Mouse (Mus musculus) stomach, embryonic 14.5 days (tissue): Measurements from ENCODE around the gene Vsig10. TPM values are rescaled to one million over a fixed set of nuclear protein-coding genes. Genes with fewer than 3 reads are reported as not detected.

Experiments used
- ATAC-seq: fragments of 200-750 bp; cut with Nextera tagmentation; 2 replicates; pipeline ENCODE4 v1.8.0; 2017; ENCODE audit warnings: low read depth, moderate TSS enrichment; ENCODE audit not compliant: insufficient number of reproducible peaks, insufficient read depth, low FRiP score
- H3K27ac ChIP-seq: fragments of 300-500 bp; sonication (generic); 2 replicates; pipeline ENCODE4 v1.5.1; 2014; ENCODE audit warnings: mild to moderate bottlenecking, low read length, moderate library complexity, mixed read lengths
- H3K27me3 ChIP-seq: fragments of 300-500 bp; sonication (generic); 2 replicates; pipeline ENCODE4 v1.6.1; 2014; ENCODE audit warnings: low read length, control low read depth, mixed read lengths; ENCODE audit not compliant: control insufficient read depth, insufficient read depth
- H3K36me3 ChIP-seq: fragments of 300-500 bp; sonication (generic); 2 replicates; pipeline ENCODE4 v1.6.1; 2014; ENCODE audit warnings: mild to moderate bottlenecking, control low read depth, low read length, moderate library complexity, mixed read lengths; ENCODE audit not compliant: control insufficient read depth, insufficient read depth
- H3K4me1 ChIP-seq: fragments of 300-500 bp; sonication (generic); 2 replicates; pipeline ENCODE4 v1.6.1; 2014; ENCODE audit warnings: low read length, control low read depth, mixed read lengths; ENCODE audit not compliant: control insufficient read depth, insufficient read depth
- H3K4me2 ChIP-seq: fragments of 300-500 bp; sonication (generic); replicated peaks from 2 replicates; pipeline ENCODE4 v1.6.1; 2014; ENCODE audit warnings: low read depth, low read length, control low read depth
- H3K4me3 ChIP-seq: fragments of 300-500 bp; sonication (generic); 2 replicates; pipeline ENCODE4 v1.5.1; 2014; ENCODE audit warnings: low read depth, low read length, control low read depth
- H3K9ac ChIP-seq: fragments of 300-500 bp; sonication (generic); replicated peaks from 2 replicates; pipeline ENCODE4 v1.6.1; 2014; ENCODE audit warnings: low read depth, mild to moderate bottlenecking, control low read depth, low read length, moderate library complexity, mixed read lengths
- H3K9me3 ChIP-seq: fragments of 300-500 bp; sonication (generic); 2 replicates; pipeline ENCODE4 v1.6.1; 2016; ENCODE audit warnings: low read depth, low read length, control low read depth; ENCODE audit not compliant: control insufficient read depth
- WGBS: fragments of 180-500 bp; shearing (Covaris S2); extraction: QIAGEN DNeasy Blood & Tissue Kit; methylation state at CpG from one replicate; pipeline ENCODE4 v1.1.7; 2014; 5-methylcytosine and 5-hydroxymethylcytosine counted together
- polyA plus RNA-seq: library from polyadenylated mRNA; unstranded; fragments of >200 nt; fragmentation: Nextera tagmentation; extraction: Ambion mirVana; gene quantifications from 2 replicates; pipeline ENCODE4 v1.2.1, GENCODE M21; 2014

Gene Vsig10
- polyA plus RNA-seq, 1 experiment from 2014 or later: 14.5 TPM

GRCm38 (mm10) chr5:117307699-117308098 is 11.2 kb upstream of the Vsig10 start:
- H3K27me3 ChIP-seq: no peaks in the 10 kb centered on the region
- H3K9ac ChIP-seq: no peak overlapping the region
- H3K4me3 ChIP-seq: no peak overlapping the region
- no peaks in the 10 kb centered on the region for H3K4me1 ChIP-seq
- H3K36me3 ChIP-seq: no peaks in the 10 kb centered on the region
- no peaks in the 10 kb centered on the region for H3K9me3 ChIP-seq
- no peak overlapping the region for H3K27ac ChIP-seq
- H3K4me2 ChIP-seq: no peak overlapping the region
- ATAC-seq: no peak
- WGBS: 36% methylated on average over 11 of the region's 11 CpGs

GRCm38 (mm10) chr5:117313420-117313819 is 5.5 kb upstream of the Vsig10 start:
- Histone ChIP-seq H3K9me3 (no peaks in the 10 kb centered on the region), H3K9ac (no peak overlapping the region), H3K27me3 (no peaks in the 10 kb centered on the region), H3K4me3 (peak overlapping the region; percentile 8; the same call in 1 of the 2 replicates), H3K36me3 (no peaks in the 10 kb centered on the region), H3K4me1 (peaks cover 18% of the 10 kb centered on the region), H3K27ac (peak overlapping the region; percentile 84; the same call in 1 of the 2 replicates), H3K4me2 (peak overlapping the region; percentile 24)
- ATAC-seq: peak; percentile 35; the same call in 1 of the 2 replicates
- WGBS: 16% methylated on average over 14 of the region's 14 CpGs

- no peak for ATAC-seq
- peaks cover 18% of the 10 kb centered on the region for H3K4me1 ChIP-seq
- peak overlapping the region; percentile 8; the same call in 1 of the 2 replicates for H3K4me3 ChIP-seq
- no peaks in the 10 kb centered on the region for H3K27me3 ChIP-seq
- no peaks in the 10 kb centered on the region for H3K36me3 ChIP-seq
- no peaks in the 10 kb centered on the region for H3K9me3 ChIP-seq
- H3K9ac ChIP-seq: no peak overlapping the region
- peak overlapping the region; percentile 24 for H3K4me2 ChIP-seq
- WGBS: 15% methylated on average over 10 of the region's 10 CpGs
- peak overlapping the region; percentile 84 for H3K27ac ChIP-seq
Measured at GRCm38 (mm10) chr5:117313909-117314308, 5.0 kb upstream of the Vsig10 start.

DNA sequence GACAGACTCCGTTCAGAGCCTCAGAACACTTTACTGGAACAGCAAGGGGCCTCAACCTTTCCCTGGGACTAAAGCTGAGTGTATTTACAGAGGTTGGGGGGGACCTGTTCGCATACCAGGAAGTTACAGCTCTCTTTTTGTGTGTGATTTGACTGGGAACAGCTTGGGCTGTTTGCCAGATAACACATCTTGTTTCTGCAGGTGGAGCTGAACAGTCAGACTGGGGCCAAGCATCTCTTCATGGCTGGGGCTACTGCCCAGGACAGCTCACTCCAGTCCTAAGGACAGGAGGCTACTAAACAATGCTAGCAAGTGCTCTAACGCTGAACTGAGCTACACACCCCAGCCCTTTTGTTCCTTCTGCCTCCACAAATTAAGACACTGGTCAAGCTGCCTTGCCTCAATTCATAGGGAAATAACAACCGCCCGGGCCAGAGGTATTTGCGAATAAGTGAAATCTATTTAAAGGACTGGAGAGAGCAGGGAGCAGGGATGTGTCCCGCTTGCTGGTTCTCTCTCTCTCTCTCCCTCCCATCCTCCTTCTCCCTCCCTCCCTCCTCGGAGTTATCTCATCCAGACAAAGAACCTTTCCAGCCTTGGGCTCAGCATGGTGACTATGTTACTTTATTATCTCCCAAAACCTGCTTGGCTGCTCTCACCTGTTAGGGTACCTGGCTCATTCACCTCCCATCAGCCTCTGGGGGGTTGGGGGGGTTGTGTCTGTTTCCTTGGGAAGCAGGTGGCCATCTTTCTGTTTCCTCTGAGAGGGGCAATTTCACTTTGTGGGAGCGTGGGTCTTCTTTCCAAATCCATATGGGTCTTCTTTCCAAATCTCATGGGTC is 4.1 kb upstream of the Vsig10 start:
- Histone ChIP-seq H3K4me1 (peaks cover 18% of the 10 kb centered on the region), H3K4me3 (no peak overlapping the region), H3K27me3 (no peaks in the 10 kb centered on the region), H3K9ac (no peak overlapping the region), H3K9me3 (no peaks in the 10 kb centered on the region), H3K27ac (peak overlapping the region; percentile 84), H3K4me2 (peak overlapping the region; percentile 24), H3K36me3 (no peaks in the 10 kb centered on the region)
- peak; percentile 56 for ATAC-seq
- 20% methylated on average over 9 of the region's 9 CpGs for WGBS

- 0 out of 2 replicates have a peak, but pooled peaks cover 5% of the 10 kb centered on the region for H3K4me1 ChIP-seq
- H3K4me3 ChIP-seq: no peak overlapping the region
- no peak overlapping the region for H3K9ac ChIP-seq
- no peak overlapping the region for H3K4me2 ChIP-seq
- no peaks in the 10 kb centered on the region for H3K36me3 ChIP-seq
- no peaks in the 10 kb centered on the region for H3K9me3 ChIP-seq
- no peak for ATAC-seq
- H3K27ac ChIP-seq: no peak overlapping the region
- H3K27me3 ChIP-seq: no peaks in the 10 kb centered on the region
- WGBS: 79% methylated on average over 9 of the region's 9 CpGs
Measured at GRCm38 (mm10) chr5:117323751-117324150, 4.9 kb downstream of the Vsig10 start.

DNA sequence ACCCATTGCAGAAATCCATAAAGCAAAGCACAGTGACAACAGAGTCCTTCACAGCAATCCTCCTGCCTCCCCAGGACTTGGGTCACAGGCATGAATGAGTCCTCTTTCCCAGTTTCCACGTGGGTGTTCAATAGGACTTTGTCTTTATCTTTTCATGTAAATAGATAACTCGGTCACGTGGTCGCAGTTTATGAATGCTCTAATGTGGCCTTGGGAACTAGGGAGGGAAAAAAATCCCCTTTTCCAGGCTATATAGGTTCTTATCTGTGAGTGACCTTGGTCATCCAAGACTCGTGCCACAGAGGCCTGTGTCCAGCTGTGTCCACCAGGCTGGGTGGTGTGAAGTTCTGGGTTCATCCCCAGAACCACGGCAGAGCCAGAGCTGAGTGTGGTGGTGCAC is 7.5 kb downstream of the Vsig10 start:
- Histone ChIP-seq H3K4me2 (no peak overlapping the region), H3K27me3 (no peaks in the 10 kb centered on the region), H3K9ac (no peak overlapping the region), H3K27ac (no peak overlapping the region), H3K36me3 (no peaks in the 10 kb centered on the region), H3K9me3 (no peaks in the 10 kb centered on the region), H3K4me1 (no peaks in the 10 kb centered on the region), H3K4me3 (no peak overlapping the region)
- WGBS: 66% methylated on average over 6 of the region's 6 CpGs
- ATAC-seq: 0 out of 2 replicates have a peak, but pooled peaks have one; percentile 16

DNA sequence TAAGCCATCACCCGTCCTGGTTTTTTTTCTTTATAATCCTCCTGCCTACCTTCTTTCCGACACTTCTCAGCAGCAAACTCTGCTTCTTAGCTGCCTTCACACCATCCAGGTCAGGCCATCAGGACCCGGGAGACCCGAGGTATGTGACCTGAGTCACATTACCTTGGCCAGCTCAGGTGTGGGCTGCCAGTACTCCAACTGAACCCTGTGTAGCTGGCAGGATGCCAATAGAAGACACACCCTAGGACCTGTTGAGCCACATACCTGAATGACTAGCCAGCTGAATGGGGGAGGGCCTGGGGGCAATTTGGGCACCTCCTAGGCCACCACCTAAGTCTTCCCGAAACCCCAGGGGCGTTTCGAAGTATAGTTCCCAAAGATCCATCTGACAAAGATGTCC is 11.6 kb downstream of the Vsig10 start:
- H3K4me1 ChIP-seq: no peaks in the 10 kb centered on the region
- no peaks in the 10 kb centered on the region for H3K27me3 ChIP-seq
- no peaks in the 10 kb centered on the region; the same call in 1 of the 2 replicates for H3K36me3 ChIP-seq
- no peak; the same call in 1 of the 2 replicates for ATAC-seq
- H3K4me2 ChIP-seq: no peak overlapping the region
- no peaks in the 10 kb centered on the region for H3K9me3 ChIP-seq
- no peak overlapping the region for H3K27ac ChIP-seq
- 73% methylated on average over 7 of the region's 7 CpGs for WGBS
- H3K9ac ChIP-seq: no peak overlapping the region
- H3K4me3 ChIP-seq: no peak overlapping the region

DNA sequence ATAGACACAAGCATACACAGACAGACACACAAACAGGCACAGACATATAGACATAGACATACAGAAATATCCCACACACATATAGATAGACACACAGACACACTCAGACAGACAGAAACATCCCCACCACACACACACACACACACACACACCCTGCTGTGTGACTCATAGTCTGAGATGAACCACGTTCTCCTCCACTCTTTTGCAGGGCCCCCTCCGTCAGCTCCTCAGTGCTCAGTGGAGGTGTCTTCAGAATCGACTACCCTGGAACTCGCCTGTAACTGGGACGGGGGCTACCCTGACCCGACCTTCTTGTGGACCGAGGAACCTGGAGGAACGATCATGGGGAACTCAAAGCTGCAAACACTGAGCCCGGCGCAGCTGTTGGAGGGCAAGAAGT is 19.1 kb downstream of the Vsig10 start:
- no peaks in the 10 kb centered on the region for H3K4me1 ChIP-seq
- WGBS: 87% methylated on average over 10 of the region's 10 CpGs
- no peak overlapping the region for H3K4me2 ChIP-seq
- H3K9ac ChIP-seq: no peak overlapping the region
- H3K4me3 ChIP-seq: no peak overlapping the region
- no peaks in the 10 kb centered on the region for H3K27me3 ChIP-seq
- H3K27ac ChIP-seq: no peak overlapping the region
- no peaks in the 10 kb centered on the region for H3K9me3 ChIP-seq
- peaks cover 10% of the 10 kb centered on the region for H3K36me3 ChIP-seq
- ATAC-seq: no peak
